Mouse (Mus musculus): ENCODE data around the gene Alox12.

The Alox12 gene

DNA sequence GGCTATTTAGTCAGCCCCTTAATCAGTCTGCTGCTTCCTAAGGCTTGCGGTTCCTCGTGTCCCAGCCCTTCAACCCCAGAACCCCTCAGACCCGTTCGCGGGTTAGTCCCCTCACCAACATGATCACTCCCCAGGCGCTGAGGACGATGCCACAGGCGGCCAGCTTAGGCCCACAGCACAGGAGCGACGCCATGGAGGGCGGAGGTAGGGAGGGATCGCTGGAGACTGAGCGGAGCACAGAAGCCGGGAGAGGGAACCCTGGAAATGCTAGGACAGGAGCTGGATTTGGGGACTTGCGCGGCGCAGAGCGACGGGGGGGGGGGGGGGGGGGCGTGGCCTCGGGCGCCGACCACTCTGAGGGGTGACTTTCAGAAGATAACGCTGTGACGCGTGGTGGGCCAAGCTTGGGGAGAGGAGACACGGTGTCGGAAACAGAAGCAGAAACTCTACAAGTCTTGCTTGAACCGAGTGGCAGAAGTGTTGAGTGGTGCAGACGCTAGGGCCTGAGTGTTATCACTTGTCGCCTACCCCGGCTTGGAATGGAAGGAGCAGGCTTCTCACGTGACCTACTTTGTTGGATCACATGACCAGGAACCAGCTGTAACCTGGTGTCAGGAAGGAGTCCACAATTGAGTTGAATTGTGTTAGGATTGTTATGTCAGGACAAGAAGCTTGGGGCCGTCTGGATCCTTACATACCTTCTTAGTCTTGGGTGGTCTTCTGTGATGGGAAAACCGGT lies 15.4 kb downstream of the Alox12 start, which contains the start of the genes Gm21988 and Rnasek:
TSS of gene Gm21988 (minus strand) at position 290 of the 739 bp plus-strand sequence.
TSS of gene Rnasek (minus strand) at position 302 of the 739 bp plus-strand sequence.
- DNase-seq (ENCODE audit: low read depth, low spot score) = peak; percentile 82

DNA sequence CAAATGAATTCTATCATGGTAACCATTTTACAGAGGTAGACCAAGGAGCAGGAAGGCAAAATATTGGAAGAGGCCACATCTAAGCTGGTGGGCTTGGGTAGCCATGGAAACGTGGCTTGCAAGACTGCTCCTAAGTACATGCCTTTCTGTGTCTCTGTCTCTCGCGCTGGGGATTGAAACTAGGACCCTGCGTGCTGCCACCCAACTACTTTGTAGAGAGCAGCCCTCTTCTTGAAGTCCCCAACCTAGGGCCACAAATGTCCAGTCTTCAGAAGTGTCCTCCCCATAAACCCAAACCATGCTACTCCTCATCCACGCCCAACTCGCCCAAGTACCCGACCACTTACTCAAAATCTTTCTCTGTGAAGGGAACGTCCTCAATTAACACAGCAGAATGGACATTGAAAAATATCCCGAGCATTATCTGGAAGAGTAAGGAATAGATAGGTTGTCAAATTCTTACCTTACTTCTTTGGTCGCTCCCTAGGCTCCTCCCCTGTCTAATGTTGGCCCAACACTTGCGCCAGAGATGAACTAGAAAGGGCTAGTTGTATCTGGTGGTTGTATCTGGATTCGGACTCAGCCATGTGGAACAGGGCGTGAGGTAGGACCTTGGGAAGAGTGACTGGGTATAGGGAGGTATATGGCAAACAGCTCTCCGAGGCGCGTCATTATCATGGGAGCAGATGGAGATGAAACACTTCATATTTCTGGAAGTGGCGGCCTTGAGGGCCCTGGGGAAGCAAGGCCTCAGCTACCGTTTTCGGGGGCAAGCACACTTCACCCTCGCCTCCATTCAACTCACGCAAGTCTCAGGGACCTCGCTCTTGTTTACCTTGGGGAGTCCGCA lies 16.3 kb downstream of the Alox12 start:
- DNase-seq (ENCODE audit: low read depth, low spot score) = peak; percentile 54

DNA sequence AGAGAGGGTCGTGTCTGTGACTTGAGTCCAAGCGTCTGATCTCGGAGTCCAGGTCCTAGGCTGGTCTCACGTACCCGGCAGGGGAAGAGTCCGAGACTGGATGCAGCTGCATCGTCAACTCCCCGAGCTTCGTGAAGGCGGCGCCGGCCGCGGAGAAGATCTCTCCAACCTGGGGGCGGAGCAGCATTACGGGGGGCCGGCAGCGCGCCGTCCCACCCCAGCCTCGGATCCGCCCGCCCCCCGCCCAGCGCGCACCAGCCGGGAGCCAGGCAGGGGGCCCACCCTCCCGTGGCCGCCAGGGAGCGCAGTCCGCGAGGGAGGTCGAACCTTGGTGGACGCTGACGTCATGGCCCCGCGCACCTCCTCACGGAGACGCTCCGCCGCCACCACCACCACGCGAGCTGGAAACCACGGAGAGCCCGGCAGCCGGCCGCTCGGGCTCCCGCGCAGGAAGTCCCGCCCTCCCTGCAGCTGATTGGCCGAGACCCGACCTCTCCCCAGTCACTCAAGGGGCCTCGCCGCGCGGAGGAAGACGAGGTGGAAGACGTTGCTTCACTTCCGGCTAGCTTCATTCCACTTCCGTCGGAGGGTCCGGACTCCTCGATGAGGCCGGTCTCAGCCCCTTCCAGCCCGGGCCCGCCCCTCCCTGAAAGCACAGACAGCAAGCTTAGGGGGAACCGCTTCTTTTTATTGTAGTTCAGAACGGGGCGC lies 17.5 kb downstream of the Alox12 start, which contains the start of gene 0610010K14Rik:
TSS of gene 0610010K14Rik (minus strand) at position 458 of the 711 bp plus-strand sequence.
- DNase-seq (ENCODE audit: low read depth, low spot score) = peak; percentile 90

DNA sequence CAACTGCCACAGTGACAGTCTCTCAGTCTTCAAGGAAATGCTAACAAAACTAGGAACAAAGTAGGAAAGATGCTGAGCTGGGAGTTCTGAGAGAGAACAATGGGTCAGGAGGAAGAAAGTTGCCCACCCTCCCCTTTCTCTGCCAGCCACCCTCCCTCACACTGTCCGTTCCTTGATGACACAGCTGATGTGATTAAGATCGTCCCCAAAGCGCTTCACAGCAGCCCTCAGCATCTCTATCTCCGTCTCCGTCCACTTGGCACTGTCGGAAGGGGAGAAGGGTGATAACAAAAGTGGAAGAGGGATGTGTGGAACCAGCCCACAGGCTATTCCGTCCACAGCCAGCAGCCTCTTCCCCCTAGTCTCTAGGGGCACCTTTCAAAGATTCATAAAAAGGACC lies 18.4 kb downstream of the Alox12 start:
- DNase-seq (ENCODE audit: low read depth, low spot score) = no peak

DNA sequence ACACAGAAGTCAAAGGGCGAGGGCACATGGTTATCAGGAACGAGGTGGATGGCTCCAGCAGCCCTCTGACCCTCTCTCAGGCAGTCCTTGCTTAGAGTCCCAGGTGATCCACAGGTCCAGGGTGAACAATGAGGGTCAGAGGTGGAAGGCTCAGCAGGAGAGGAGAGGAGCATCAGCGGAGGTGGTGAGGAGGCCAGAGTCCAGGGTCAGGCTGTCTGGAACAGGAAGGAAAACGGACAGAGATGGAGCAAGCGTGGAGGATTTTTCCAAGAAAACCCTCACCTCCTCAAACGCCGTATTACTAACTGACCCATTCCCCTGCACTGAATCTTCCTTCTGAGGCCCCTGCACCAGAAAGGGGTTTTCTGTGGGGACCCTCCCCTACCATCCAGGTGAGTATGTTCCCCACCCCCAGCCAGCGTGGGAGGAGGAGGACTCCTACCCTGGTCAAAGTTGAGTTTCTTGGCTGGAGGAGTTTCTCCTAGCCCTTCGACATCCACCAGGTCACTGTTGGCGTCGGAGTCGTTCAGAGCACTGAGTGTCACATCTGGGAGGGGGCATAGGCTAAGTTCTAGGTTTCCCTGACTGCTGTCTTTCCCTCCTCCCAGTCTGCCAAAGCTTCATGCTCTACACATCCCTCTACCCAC lies 19.8 kb downstream of the Alox12 start:
- DNase-seq (ENCODE audit: low read depth, low spot score) = no peak

DNA sequence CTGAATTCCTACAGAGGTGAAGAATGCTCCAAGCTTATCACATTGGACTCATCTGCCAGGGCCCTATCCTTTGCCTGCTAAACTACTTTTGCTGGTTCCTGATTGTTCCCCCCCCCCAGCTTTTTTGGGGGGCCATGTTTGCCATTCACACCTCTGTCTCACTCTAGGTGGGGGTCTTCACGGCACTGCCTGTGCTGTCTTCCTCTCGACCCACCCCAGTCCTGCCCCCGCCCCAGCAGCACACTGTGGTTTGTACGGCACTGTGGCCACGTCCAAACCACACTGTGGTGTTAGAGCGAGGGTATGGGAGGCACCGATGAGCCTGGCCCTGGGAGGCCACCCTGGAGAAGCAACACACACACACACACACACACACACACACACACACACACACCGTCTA lies 20.7 kb downstream of the Alox12 start:
- no peak for DNase-seq (ENCODE audit: low read depth, low spot score)

DNA sequence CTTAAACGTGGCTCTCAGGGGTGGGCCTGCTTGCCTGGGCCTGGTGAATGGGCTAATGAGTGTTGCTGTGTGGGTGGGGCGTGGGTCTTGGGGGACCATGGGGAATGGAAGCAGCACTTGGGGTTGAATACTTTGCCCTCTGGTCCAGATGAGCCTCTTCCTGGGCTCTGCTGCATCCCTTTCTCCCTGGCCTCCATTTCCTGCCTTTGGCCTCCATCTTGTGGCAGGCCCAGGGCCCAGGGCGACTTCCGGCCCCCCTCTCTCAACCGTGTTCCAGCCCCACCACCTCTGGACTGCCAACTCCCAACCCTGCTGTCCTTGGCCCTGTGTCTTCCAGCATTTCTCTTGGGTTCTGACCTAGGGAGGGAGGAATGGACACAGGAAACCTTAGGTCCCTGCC lies 21.1 kb downstream of the Alox12 start:
- DNase-seq (ENCODE audit: low read depth, low spot score) = no peak

DNA sequence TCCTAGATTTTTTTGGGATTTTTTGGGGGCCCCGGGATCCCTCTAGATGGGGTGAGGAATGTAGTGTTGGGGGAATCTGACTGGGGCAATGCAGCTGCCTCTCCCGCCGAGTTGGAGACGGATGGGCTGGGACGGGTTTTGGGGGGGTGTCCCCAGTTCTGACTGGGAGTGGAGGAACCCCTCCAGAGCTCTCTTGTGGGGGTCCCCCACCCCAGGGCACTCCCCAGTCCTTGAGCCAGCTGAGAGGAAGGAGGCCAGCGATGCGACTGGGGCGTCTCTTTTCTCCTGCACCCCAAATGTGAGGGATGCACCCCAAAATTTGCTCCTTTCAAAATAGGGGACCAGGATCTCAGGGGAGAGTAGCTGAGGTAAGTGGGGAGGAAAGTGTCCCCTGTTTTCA lies 22.1 kb downstream of the Alox12 start:
- no peak for DNase-seq (ENCODE audit: low read depth, low spot score)

DNA sequence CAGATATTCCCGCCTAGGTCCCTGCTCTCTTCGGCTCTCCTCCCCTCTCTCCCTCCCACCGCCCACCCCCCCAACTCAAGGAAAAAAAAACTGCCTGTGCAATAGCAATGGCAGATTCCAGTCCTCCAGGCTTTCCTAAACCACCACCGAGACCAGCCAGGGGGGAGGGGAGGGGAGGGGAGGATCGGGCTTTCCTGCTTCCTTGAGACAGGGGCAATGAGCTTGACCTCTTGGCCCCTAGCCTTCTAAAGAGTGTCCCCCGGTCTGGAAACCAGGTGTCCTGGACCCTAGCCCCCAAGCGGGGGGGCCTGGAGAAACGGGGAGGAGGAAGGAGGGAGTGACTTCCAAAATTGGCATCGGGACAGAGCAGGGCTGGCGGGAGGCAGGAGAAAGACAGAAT lies 22.6 kb downstream of the Alox12 start:
- no peak for DNase-seq (ENCODE audit: low read depth, low spot score)

DNA sequence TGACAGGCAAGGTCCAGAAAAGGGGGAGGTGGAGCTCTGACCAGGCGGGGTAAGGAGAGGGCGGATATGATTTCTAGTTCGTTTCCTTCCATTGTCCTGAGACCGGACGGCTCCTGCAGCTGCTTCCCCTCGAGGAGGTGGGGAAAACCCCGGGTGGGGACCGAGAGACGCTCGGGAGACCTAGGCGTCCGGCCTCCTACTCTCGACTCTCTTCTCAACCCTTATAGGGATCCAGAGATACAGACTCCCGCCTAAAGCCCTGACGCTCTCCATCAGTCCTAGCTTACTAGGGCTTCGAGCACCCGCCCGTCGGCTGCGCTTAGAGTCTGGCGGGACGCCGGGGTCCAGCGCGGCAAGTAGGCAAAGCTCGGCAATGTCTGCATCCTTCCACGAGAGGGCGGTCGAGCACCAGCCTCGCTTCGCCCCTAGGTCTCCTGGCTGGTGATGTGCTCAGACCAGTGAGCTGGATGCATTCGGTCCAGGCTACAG lies 24.9 kb downstream of the Alox12 start:
- peak; percentile 79 for DNase-seq (ENCODE audit: low read depth, low spot score)

DNA sequence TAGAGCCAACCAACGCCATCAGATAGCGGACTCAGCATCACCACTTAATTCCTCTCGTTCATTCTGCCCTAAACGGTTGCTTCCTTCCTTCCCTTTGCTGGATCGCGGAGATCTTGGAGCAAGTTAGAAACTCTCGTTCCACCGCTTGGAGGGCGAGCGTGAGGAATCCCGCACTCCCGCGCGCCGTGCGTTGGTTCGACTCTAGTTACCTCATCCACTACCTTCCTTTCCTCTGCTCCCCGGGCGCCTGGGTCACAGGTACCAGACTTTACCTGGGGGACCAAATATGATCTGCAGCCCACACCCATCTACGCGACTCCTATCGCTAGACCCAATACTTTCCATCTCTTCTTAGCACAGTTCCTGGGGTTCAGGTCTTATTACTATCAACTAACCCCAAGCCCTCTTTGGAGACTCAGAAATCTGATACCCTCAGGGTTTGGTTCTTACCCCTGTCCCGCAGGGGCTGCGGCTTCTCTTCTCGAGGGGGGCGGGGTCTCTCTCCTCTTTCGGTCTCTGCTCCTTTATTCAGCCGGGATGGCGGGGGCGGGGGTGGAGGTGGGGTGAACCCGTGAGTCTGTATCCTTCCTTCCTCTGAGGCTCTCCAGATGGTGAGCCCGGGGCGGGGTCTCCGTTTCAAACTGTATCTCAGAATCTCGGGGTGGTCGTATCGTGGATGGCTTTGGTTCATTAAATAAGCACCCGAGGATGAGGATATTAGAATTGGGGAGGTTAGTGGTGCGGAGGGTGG lies 25.7 kb downstream of the Alox12 start, which contains the start of gene Bcl6b:
TSS of gene Bcl6b (minus strand) at position 539 of the 751 bp plus-strand sequence.
- DNase-seq (ENCODE audit: low read depth, low spot score) = no peak

DNA sequence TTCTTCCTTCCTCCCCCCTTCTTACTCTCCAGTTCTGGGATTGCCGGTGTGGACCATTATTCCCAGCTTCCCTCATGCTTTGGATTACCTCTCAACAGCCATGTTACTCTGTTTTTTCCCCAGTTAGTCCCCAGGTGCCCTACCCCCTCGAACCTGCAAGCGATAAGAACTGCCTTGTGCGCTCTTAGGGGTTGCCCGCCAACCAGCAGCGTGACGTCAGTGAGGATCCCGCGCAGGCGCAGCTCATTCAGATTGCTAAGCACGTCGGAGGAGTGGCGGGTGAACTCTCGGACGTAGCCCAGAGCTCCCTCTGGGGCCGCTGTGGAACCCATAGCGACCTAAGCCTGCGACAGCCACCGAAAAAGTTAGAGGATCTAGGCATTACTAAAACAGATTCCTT lies 26.3 kb downstream of the Alox12 start:
- DNase-seq (ENCODE audit: low read depth, low spot score) = peak; percentile 83

DNA sequence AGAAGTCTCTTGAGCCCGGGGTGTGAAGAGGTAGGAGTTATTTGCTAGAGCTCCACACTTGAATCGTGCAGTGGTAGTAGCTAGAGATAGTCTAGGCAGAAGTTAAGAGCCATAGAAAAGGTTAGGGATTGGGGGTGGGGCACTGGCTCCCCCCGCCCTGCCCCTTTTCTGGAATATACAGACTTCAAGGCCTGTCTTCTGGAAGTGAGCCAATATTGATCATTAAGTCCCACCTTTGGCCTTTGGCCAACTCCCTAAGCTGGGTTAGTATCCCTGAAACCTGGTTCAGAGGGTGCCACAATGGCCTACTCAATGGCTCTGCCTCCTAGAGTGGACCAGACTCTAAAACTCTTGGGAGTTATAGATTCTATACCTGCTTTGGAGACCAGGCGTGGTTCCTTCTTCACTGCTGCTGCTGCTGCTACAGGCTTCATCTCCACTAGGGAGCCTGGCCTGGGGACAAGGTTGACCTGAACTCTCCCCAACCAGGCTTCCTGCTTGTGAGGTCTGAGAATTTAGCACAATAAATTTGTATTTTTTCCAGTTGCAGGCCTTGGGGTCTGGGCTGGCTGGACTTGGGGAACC lies 27.4 kb downstream of the Alox12 start:
- no peak for DNase-seq (ENCODE audit: low read depth, low spot score)

DNA sequence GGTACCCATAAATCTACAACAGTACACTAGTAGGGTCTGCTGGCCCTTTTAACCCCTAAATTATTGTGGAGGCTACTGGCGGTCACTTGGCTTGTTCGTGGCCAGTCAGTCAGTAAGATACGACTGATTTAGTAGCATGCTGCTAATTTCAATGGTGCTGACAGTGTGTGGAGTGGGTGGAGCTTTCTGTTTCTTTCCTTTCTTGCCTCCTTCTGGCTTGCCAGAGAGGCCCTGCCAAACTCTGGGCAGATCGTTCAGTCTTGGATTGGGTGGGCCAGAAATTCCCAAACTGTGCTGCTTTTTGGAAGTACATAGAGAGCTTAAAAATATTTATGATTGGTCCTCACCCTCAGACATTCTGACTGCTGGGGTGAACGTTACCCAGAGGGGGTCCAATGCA lies 28.0 kb downstream of the Alox12 start:
- DNase-seq (ENCODE audit: low read depth, low spot score) = no peak

DNA sequence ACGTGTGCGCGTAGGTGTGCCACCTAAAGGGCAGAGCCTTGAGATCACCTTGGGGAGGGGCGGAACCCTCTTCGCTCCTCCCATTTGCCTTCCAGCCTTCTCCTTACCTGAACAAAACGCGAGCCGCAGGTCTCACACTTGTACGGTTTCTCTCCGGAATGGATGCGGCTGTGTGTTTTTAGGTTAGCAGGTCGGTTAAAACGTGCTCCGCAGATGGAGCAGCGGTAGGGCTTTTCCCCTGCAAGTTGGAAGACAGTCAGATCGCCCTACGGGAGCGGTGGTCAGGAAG lies 28.6 kb downstream of the Alox12 start:
- no peak for DNase-seq (ENCODE audit: low read depth, low spot score)

DNA sequence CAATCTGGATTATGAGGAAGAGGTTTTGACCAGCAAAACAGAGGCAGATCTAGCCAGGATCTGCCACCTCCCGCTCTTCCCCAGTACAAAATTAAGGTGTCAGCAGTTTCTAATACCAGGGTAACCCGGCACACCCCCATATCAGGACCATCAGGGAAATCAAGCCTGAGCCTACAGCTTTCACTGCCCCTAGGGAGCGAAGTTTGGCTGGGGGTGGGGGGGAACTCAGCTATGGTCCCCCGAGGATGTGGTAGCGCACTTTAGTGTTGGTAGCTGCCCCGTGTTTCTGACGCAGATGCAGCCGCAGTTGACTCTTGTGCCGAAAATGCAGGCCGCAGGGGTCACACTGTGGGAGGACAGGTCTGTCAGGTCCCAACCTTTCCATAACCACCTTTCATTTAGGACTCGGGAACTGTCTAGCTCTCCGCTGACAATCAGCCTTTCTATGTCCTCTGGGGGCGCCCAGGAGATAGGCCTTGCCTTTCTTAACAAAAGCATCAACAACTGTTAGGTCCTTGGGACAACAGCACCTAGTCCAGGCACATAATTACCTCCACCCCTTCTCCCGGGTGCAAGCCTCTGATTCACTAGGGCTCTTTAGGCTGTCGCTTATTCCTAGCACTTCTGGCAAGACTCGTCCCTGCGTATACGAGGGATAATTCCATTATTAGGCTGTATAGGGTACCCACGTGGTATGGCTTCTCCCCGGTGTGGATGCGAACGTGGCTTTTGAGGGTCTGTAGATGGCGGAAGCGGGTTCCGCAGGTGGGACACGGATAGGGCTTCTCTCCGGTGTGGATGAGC lies 29.2 kb downstream of the Alox12 start:
- no peak for DNase-seq (ENCODE audit: low read depth, low spot score)

DNA sequence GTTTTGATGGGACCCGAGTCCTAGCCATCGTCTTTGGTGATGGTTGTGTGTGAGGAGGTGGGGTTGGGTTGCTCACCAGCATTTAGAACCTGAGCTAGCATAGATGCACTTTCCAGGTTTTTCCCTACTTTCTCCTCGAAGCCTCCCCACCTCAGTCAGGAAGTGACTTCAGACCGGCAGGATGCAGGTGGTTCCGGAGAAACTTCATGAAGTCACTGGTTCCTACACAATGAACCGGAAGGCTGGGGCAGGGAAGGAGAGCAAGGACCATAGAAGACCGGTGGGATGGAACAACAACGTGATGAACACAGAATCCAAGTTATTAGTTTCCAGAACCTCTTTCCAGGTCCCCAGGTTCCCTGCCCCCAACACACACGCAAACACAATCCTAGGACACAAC lies 31.4 kb downstream of the Alox12 start:
- no peak for DNase-seq (ENCODE audit: low read depth, low spot score)

DNA sequence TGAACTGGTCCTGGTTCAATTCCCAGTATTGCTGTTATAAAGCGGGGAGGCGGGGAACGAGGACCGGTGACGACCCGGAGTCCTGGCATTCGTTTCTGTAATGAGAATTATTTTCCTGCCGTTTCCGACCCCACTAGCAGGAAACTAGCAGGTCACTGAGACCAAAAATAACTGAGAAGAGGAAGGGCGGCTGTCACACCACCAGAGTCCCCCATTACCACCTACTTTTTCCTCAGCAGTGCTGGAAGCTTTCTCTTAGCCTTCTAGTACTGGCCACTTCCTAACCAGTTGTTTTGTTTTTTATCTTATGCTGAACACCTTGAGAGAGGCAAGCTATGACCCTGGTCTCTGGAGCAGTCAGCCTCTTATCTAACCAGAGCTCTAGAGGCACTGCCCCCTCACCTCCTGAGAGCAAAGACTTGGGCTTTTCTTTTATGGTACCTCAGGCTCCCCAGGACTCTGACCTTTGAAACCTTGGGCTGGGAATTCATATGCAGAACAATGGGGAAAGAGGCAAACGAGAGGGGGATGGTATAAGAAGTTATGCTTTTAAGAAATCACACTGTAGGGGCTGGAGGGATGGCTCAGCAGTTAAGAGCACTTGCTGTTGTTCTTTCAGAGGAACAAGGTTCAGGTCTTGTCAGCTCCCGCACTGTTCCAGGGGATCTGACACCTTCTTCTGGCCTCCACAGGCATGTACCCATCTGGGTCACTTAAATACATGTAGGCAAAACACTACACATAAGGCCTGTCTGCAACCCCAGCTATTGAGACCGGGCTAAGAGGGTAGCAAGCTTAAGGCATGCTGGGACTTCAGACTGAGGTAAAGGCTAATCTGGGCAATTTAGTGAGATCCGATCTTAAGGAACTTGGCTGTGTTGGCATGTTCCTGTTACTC lies 33.3 kb downstream of the Alox12 start:
- peak; percentile 68 for DNase-seq (ENCODE audit: low read depth, low spot score)

Data from c-Kit-negative CD71-positive TER-119-positive erythroid progenitor cells, embryonic 14.5 days (primary cell).